Comparison of ENCODE assay signal across 7 mouse cellular contexts in genomic region chr6:92183621-92184131, GRCm38 (mm10). TPM values are rescaled to one million over a fixed set of nuclear protein-coding genes. Genes with fewer than 3 reads are reported as not detected.
DNase-seq lines count a peak whose midpoint lies in the region; ATAC-seq lines count a peak whose summit lies in the region.

Mrps25 (minus strand) TSS chr6:92184033.

- peaks cover 5% of the 10 kb centered on the region; the same call in 1 of the 2 replicates for H3K9me3 ChIP-seq in embryonic facial prominence, embryonic 10.5 days
- no peaks in the 10 kb centered on the region for H3K9me3 ChIP-seq in intestine, embryonic 16.5 days (ENCODE audit: control insufficient read depth, low read length)
- peaks cover 11% of the 10 kb centered on the region; the same call in 1 of the 2 replicates for H3K9me3 ChIP-seq in midbrain, embryonic 10.5 days (replicated peaks)

- peaks cover 16% of the 10 kb centered on the region for H3K4me1 ChIP-seq in embryonic facial prominence, embryonic 10.5 days
- H3K4me1 ChIP-seq in intestine, embryonic 16.5 days (ENCODE audit: control insufficient read depth, insufficient read depth, low read length): peaks cover 9% of the 10 kb centered on the region
- H3K4me1 ChIP-seq in midbrain, embryonic 10.5 days: peaks cover 15% of the 10 kb centered on the region

- H3K4me3 ChIP-seq in embryonic facial prominence, embryonic 10.5 days: peak within 1 kb of the TSS; percentile 91
- peak within 1 kb of the TSS; percentile 82 for H3K4me3 ChIP-seq in intestine, embryonic 16.5 days (ENCODE audit: low read length)
- H3K4me3 ChIP-seq in midbrain, embryonic 10.5 days: peak within 1 kb of the TSS; percentile 88

- peaks cover 65% of the 10 kb centered on the region for H3K36me3 ChIP-seq in embryonic facial prominence, embryonic 10.5 days (replicated peaks)
- peaks cover 6% of the 10 kb centered on the region for H3K36me3 ChIP-seq in intestine, embryonic 16.5 days (ENCODE audit: control insufficient read depth, insufficient read depth, low read length)
- peaks cover 55% of the 10 kb centered on the region for H3K36me3 ChIP-seq in midbrain, embryonic 10.5 days

- ATAC-seq in intestine, embryonic 16.5 days: peak; percentile 98

- DNase-seq in adrenal gland, postnatal 14 days: peak; percentile 88
- DNase-seq in embryonic facial prominence, embryonic 10.5 days (ENCODE audit: low spot score): peak; percentile 85
- DNase-seq in gonadal fat pad, adult 2 months (ENCODE audit: low read depth): no peak
- DNase-seq in left cerebral cortex, postnatal 36 days (ENCODE audit: low spot score in 2 of 2): peak; percentile 70 to 78
- peak; percentile 81 for DNase-seq in midbrain, embryonic 10.5 days (ENCODE audit: low spot score)
- peak; percentile 44 for DNase-seq in skeletal muscle tissue, adult 2 months (ENCODE audit: low read depth, low spot score)

- intact Hi-C loops in left cerebral cortex, postnatal 36 days (cut with DNase I): loop anchor here (2.0 kb wide), 1 partner anchor 93 kb away; the partner anchor contains the start of gene Nr2c2

- WGBS in embryonic facial prominence, embryonic 10.5 days: under 1% methylated on average over 42 of the region's 42 CpGs
- under 1% methylated on average over 42 of the region's 42 CpGs for WGBS in intestine, embryonic 16.5 days
- WGBS in midbrain, embryonic 10.5 days: under 1% methylated on average over 42 of the region's 42 CpGs

- peak within 1 kb of the TSS; percentile 79 for H3K4me2 ChIP-seq in intestine, embryonic 16.5 days (ENCODE audit: low read depth, low read length)

- H3K27ac ChIP-seq in embryonic facial prominence, embryonic 10.5 days (replicated peaks): peak within 1 kb of the TSS; percentile 86
- H3K27ac ChIP-seq in intestine, embryonic 16.5 days (ENCODE audit: low read length): peak within 1 kb of the TSS; percentile 51
- peak within 1 kb of the TSS; percentile 88 for H3K27ac ChIP-seq in midbrain, embryonic 10.5 days (replicated peaks)

- H3K27me3 ChIP-seq in embryonic facial prominence, embryonic 10.5 days (replicated peaks; ENCODE audit: low read depth, poor library complexity, severe bottlenecking): no peaks in the 10 kb centered on the region
- no peaks in the 10 kb centered on the region for H3K27me3 ChIP-seq in intestine, embryonic 16.5 days (replicated peaks; ENCODE audit: control insufficient read depth, insufficient read depth, low read length)
- H3K27me3 ChIP-seq in midbrain, embryonic 10.5 days (ENCODE audit: low read depth, poor library complexity, severe bottlenecking): no peaks in the 10 kb centered on the region

- peak within 1 kb of the TSS; percentile 82 for H3K9ac ChIP-seq in intestine, embryonic 16.5 days (ENCODE audit: low read depth, low read length)

RNA-seq across cellular contexts. Expression of gene Mrps25, which starts in this region (rescaled TPM):
- 58.9 and 60.0 TPM in 2 replicates for total RNA-seq in adrenal gland, postnatal 14 days (2021)
- 103 and 106 TPM in 2 replicates for polyA plus RNA-seq in embryonic facial prominence, embryonic 10.5 days (2016; fragmentation: Nextera tagmentation; extraction: Ambion mirVana)
- 10.6 and 16.7 TPM in 2 replicates for polyA plus RNA-seq in gonadal fat pad, adult 2 months (2012; rRNA removed)
- polyA plus RNA-seq in intestine, embryonic 16.5 days (2015; fragmentation: Nextera tagmentation; extraction: Ambion mirVana): 110 and 115 TPM in 2 replicates
- 10 to 100 TPM; 53.0 TPM for total RNA-seq in left cerebral cortex, postnatal 36 days (2021)
- polyA plus RNA-seq in midbrain, embryonic 10.5 days (2016; fragmentation: Nextera tagmentation; extraction: Ambion mirVana): 94.6 and 105 TPM in 2 replicates
